Mouse (Mus musculus): ENCODE data around the gene Wbp1l.

Wbp1l gene

DNA sequence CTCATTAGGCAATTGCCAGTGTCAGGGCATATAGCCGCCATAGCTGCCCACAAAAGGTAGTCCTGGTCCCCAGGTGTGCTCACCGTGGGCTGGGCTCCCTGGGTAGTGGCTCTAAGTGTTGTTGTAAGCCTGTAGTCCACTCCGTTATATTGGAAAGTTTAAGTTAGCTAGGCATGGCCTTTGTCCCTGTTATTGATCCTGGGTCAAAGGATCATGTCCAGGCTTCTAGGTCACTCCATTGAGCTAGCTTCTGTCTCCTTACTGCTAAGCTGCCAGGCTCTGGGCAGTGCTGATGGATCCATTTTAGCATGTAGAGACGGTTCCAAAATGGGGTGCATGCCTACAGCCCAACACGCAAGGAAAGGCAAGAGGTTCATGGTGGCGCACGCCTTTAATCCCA, 59.5 kb downstream of the Wbp1l start:
- DNase-seq (ENCODE audit: low spot score in 2 of 2): no peak

DNA sequence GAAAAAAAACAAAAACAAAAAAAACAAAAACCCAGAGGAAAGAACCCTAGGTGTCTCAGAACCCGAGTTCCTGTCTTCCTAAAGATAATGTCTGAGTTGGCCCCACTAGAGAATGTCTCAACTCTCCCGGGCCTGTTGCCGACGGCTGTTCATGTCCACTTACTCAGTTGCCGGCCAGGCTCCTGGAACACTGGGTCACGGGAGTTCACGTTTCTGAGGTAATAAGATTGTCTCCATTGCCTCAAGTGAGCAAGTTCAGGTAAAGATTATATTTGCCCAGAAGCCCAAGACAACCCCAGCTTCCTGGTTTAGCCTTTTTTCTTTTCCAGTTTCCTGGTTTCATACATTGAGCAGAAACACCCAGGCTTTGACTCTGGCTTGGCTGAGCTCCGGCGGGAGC, 60.0 kb downstream of the Wbp1l start:
- DNase-seq (ENCODE audit: low spot score in 2 of 2): no peak

DNA sequence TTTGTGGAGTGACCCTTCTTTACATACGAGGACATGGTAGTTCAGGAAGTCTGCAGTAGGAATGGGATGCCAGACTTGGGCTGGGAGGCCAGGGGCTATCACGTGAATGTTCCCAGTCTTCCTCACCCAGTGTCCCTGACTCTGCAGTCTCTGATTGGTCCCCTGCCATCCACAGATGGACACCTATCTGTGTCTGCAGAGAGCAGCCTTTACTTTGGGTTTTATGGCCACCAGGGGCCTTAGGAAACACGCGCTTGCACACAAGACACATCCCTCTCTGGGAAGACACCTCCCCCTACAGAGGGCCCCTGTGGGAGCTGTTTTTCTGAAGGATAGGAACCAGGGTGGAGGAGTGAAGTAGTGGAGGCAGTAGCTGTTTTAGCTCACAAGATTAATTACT, 62.6 kb downstream of the Wbp1l start:
- no peak for DNase-seq (ENCODE audit: low spot score in 2 of 2)

DNA sequence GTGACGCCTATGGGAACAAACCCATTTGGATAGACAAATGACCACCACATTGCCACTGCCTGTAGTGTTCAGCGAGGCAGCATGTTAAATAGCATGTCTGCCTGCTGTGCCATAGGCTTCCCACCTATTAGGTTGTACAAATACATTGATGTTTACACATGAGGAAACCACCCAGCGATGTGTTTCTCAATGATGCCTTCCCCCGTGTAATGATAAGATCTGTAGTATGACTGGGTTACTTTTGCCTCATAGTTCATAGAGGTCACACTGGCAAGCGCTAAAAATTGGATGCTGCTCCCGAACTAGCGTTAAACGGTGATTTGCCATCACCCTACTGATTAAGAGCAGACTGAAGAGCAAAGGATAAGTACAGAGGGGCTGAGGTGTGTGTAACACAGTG, 63.3 kb downstream of the Wbp1l start:
- DNase-seq (ENCODE audit: low spot score in 2 of 2): no peak

DNA sequence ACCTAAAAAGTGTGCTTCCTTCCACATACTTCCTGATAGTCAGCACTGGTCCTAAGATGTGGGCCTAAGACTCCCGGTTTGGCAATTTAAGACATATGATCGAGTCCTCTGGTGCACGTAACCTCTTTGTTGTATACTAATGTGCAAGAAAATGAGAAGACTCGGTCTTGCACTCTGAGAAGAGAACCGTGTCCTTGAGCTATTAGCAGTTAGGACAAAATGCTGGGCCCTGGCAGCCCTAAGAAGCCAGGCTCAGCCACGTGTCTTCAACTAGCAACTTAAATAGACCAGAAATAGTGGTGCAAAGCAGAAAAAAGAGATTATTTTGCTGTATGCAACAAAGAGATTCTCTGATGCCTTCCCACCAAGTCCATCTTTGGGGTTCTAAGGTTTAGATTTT, 63.9 kb downstream of the Wbp1l start:
- no peak for DNase-seq (ENCODE audit: low spot score in 2 of 2)

DNA sequence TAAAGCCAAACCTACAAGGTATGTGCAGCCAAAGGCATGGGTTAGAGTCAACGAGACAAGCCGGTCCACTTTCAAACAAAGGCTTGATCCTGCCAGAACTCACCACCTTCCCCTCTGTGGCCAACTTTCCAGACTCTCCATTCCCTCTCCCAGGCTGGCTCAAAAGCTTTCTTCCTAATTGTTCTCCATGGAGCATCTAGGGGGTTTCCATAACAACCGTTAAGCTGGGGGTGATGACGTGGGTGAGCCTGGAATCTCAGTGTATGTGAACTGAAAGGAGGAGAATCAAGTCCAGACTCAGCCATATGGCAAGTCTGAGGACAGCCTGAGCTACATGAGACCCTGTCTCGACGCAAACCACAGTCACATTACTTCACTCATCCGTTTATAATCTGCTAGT, 66.6 kb downstream of the Wbp1l start:
- no peak for DNase-seq (ENCODE audit: low spot score in 2 of 2)

DNA sequence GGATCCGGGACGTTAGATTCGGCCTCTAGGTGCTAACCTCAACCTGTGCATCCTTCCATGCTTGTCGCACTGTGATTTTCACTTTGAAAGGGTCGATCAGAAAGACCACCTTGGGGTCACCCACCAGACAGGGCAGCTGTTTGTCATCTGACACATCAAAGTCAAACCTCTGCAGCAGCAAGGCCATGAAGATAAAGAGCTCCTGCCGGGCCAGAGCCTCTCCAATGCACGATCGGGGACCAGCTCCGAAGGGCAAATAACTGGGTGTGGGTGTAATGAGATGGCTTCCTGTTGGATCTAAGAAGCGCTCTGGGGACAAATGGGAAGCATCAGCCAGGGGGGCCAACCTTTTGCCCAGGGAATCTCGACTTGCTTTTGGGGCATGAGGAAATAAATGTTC, 68.4 kb downstream of the Wbp1l start:
- no peak for DNase-seq (ENCODE audit: low spot score in 2 of 2)

DNA sequence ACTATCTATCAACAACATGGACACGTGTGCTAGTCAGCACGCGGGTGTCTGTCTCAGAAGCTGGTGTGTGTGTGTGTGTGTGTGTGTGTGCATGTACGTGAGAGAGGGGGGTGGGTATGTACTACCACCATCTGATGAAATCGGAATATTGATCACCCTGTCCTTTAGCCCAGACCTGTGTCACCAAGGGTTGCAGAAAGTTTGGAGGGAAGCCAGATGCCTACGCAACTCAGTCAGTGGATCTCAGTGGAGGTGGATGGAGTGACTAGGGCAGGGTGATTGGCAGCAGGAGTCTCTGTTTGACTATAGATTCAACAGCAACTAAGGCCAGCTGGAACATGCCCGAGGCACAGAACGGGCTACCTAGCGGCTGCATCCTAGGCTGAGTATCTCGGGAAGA, 69.4 kb downstream of the Wbp1l start:
- DNase-seq (ENCODE audit: low spot score in 2 of 2): no peak

DNA sequence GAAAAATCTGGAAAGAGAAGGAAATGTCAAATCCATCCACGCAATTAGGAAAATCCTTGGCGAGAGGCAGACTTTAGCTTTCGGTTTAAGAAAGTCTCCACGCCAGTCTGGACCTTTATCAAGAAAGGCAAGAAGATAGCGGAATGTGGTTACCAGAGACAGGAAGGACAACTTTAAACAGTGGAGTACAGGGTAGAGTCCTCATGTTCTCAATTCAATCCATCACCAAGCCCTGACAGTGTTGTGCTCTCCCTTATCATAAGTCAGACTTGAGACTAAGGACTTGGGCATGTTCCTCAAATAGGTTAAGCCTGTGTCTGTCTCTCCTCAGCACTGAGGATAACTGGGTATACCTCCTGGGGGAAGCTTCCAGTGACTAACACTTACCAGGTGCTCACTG, 70.9 kb downstream of the Wbp1l start:
- DNase-seq (ENCODE audit: low spot score in 2 of 2): no peak

DNA sequence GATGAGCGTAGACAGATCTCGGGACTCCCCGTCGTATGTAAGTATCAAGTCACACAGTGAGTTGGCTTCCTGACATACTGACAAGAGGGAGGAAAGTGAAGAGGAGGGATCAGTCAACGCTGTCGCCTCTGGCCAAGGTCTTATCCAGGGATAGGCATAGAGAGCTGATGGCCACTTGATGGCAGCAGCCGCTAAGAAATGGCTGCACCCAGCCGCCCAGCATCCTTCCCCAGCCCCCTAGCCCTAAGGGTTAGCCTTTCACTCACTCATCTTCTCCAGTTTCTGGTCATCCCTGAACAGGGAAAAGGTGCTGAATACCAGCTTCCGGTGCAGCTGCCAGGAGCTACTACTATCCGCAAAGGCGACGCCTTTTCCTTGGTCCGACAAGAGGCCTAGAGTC, 71.8 kb downstream of the Wbp1l start:
- peak in 1 of 2 experiments; percentile 35 for DNase-seq (ENCODE audit: low spot score in 2 of 2)

DNA sequence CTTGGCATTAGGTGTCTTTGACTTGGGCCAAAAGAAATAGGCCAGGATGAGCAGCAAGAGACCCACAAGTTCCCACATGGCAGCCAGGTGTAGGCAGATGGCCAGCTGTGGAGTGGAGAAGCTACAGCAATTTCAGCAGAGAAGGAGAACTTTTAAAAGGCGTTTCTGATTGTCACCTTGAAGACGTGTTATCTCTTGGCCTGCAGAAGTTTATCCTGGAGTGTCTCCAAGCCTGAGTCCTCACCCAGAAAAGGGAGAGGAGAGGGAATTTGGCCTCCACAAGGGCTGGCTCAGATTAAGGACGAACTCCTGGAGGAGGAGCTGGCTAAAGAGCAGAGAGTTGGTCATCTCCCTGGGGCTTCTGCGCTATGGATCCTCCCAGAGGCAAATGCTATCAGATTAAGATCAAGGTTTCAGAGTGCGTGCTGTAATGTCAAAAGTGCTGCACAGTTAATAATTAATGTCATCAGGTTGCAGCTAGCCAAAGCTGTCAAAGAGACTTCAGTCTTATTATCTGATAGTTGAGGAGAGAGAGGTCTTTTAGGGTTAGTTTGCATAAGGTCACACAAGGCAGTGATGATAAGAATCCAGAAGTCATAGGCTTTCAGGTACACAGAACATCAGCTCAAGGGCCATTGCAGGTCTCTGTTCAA, 74.0 kb downstream of the Wbp1l start, which contains the start of gene Cyp17a1:
TSS of gene Cyp17a1 (minus strand) at position 407 of the 653 bp plus-strand sequence.
- DNase-seq (ENCODE audit: low spot score in 2 of 2): no peak

DNA sequence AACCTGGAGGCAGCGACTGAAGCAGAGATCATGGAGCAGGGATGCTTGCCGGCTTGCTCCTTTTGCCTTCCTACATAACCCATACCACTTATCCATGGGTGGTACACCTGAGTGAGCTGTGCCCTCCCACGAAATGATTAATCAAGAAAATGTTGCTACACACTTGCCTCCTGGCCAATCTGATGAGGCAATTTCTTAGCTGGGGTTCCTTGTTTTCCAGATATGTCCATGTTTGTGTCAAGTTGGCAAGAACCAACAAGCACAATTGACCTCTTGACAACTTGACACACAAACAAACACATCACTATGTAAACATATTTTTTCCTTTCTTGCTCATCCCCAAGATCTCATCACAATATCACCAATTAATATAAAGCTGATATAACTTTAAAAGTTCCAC, 76.8 kb downstream of the Wbp1l start:
- DNase-seq (ENCODE audit: low spot score in 2 of 2): no peak

DNA sequence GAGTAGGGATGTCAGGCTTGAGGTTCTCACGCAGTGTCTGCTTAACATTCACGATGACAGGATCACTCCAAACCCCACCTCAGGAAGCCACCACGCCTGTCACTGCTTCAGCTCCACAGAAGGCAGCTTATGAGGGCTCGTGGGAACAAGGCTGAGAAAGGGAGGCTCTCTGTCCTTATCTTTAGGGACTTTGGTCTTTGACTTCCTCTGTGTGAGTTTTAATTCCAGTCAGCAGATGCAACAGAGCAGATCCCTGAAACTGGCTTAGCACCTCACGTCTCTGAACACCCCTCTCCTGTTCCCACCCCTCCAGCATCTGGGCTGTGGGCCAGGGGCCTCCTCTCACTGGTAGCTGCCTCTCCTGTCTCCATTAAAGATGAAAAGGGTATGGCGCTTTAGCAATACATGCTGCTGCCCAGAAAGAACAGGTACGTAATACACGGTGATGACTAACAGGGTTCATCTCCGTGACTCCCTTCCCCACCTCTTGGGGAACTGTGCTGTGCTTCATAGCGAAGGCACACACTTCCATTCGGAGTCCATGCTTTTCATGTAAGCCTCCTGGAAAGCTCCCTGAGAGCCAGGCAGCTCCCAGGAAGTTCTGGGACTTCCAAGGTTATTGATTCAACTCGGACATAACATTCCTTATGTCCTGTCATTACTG, 81.0 kb downstream of the Wbp1l start:
- no peak for DNase-seq (ENCODE audit: low spot score in 2 of 2)

DNA sequence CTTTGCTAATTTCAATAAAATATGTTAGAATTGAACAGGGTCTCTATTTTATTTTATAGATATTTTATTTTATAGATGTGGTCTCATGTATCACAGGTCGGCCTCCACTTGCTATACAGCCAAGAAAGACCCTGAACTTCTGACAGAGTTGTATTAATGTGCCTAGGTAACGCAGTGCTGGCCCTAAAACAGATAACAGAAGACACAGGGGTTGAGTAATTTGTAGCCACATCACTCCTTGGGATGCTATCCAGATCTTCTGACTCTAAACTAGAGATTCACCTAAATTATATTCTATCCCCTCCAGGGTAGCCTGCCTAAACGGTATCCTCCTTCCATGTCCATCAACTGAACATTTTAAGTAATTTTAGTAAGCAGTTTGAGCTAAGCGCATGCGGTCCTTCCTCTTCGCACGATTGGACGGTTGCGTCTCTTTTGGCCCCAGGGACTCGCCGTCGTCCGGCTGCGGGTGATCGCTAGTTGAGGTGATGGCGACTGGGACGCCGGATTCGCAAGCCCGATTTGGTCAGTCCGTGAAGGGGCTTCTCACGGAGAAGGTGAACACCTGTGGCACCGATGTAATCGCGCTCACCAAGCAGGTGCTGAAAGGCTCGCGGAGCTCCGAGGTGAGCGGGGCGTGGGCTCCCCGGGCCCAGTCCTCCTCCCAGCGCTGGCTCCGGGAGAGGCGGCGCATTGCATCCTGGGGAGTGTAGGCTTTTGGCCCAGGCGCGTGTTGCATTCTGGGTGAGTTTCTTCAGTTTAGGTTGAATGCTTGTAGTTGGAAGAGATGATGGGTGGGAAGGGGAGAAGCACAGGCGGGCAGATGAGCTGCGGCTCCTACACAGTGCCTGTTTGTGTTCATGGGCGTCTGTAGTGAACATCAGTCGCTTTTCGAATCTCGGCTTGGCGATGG, 90.8 kb downstream of the Wbp1l start, which contains the start of gene Borcs7:
TSS of gene Borcs7 (plus strand) at position 447 of the 913 bp plus-strand sequence.
- DNase-seq (ENCODE audit: low spot score in 2 of 2): peak; percentile 80 to 84

DNA sequence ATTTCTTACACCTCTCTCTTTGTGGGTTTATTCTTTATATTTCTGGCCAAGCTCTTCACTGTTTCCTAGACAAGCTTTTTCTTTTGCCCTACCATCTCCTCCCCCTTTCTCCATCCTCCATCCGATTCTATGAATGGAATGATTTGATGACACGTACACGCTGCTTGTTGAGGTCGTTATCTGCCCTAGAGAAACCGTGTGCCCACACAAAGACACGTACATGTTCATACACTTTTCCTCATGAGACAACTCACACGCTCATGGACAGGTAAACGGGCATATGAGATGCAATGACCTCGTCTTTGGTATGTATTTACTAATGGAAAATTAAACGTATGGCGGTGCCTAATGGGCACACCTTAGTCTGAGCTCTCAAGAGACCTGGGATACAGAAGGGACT, 91.5 kb downstream of the Wbp1l start:
- DNase-seq (ENCODE audit: low spot score in 2 of 2): no peak

DNA sequence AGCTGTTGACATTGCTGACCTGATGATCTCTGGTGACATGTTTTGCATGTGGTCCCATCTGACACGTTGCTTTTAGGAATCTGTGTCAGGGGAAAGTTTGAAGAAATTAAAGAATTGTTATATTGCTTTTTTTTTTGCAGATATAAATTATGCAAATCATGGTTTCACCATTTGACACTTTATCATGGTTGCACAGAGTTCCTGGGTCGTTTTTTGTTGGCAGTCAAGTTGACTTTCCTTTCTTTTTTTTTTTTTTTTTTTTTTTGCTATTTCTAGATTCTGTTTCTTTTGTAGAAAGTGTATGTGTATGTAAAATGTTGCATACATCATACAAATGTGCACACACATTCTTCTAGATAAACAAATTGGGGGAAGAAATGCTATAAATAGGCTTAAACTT, 92.2 kb downstream of the Wbp1l start:
- DNase-seq (ENCODE audit: low spot score in 2 of 2): no peak

DNA sequence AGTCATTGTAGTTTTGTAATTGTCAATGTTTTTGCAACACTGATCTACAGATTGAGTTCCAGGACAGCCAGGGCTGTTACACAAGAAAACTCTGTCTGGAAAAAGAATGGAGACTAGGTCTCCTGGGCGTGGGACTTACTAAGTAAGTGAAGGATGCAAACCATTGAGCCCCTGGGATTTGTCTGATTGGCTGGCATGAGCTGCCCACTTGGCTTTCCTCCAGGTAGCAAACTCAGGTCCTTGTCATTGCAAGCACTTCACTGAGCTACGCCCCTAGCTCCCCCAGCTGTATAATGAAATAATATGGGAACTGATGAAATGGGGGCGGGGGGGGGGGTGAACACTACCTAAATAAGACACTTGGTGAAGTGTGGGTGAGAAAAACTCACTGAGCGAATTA, 94.3 kb downstream of the Wbp1l start:
- no peak for DNase-seq (ENCODE audit: low spot score in 2 of 2)

DNA sequence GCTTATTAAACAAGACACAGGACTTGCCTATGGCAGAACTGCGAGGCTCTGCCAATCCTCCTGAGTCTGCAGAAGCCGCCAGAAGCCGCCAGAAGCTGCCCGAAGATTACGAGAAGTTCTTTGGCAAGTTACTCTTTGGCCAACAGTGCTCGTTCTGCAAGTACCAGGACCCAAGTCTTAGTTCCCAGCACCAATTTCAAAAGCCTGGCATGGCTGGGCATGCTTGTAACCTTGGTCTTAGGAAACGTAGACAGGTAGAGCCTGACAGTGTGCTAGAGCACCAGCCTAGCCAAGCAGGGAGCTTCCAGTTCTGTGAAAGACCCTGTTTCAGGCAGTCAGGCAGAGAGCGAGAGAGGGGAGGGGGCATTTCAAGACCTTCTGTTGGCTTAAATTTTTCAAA, 97.6 kb downstream of the Wbp1l start:
- DNase-seq (ENCODE audit: low spot score in 2 of 2): no peak

DNA sequence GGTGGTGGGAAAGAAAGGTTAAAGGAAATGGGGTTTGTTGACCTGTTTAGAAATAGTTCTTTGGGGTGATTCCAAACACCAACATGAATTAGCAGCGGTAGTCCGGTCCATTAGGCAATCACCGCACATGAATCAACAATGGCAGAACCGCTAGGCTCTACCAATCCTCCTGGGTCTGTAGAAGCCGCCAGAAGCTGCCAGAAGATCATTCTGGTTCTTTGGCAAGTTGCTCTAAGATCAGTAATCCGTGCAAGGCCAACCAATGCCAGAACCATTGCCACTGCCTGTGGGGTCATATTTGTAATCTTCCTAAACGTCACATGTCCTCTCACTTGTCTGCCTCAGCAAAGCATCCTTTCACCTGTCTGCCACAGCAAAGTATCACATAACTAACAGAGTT, 98.1 kb downstream of the Wbp1l start:
- no peak for DNase-seq (ENCODE audit: low spot score in 2 of 2)

DNA sequence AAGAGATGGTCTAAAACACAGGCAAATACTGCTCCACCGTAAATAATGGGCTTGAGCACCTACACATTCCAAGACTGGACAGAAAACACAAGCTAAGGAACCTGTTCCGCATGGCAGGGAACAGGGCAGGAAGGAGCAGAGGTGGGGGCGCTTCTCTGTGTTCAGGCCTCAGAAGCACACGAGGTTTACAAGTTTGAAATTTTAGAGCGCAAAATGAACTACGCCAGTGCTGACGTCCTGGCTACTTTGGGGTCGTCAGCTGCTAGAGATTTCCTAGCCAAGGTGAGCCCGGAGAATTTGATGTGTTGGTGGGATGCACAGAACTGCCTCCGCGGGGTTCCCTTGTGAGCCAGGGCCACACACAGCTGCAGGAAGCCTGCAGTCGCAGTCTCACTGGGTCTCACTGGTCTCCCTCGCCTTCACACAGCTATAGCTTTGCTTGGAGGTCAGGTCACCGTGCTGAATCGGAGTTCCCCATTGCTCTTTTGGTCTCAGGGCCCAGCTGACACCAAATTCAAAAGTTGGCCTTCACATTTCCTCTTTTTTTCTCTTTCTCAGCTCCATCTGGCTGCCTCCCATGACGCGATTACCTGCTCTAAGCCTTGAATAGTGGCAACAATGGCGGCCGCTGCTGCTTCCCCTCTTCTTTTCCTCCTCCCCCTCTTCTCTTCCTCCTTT, 99.1 kb downstream of the Wbp1l start:
- no peak for DNase-seq (ENCODE audit: low spot score in 2 of 2)

DNA sequence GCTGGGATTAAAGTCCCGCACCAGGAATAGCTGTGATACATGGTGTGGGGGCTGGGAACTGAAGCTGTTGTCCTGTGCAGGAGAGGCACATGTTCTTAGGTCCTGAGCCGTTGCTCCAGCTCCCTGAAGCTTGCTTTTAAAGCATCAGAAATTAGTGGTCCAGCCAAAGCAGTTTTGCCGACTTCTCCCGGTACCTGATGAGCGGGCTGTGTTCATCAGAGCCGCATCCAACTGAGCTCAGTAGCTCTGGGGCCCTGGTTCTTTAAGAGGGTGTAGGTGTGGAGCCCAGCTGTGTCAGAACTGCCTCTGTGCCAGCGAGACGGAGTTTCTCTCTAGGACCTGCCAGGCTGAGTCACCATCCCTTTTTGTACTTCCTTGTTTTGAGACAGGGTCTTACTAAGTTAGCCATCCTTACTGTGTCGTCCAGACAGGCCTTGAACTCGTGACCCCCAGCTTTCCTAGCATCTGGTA, 100.2 kb downstream of the Wbp1l start:
- no peak for DNase-seq (ENCODE audit: low spot score in 2 of 2)

DNA sequence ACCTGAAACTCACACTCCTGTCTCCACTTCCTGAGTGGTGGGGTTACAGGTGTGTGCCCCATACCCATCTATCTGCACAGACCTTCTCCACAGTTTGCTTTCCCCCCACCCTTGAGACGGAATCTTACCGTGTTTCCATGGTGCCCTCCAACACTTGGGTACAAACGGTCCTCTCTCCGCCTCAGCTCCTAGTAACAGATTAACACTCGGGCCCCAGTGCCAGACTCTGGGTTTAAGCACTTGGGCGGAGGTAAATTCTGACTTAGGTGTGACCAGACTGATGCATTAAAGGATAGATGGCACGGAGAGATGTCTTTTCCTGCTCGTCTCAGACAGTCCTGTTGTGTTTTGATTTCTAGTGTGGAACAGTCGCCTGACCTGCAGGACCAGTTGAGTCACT, 102.3 kb downstream of the Wbp1l start:
- no peak for DNase-seq (ENCODE audit: low spot score in 2 of 2)
